17 mouse cellular contexts compared by ENCODE assay signal in the genomic region with DNA sequence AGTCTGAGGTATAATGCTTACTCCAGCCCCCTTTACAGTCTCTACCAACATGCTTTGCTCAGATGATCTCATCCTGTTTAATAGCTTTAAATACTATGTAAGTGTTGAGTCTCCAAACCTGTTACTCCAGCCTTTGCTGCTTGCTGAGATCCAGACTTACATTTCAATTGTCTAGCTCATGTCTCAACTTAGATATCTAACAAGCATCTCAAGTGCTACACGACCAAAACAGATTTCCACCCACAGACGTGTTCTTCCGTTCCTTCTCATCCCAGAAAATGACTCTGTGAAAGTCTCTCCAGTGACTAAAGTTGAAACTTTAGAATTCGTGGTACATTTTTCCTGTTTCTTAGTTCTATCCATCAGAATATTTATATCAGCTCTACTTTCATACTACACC.
"Had no signal": no experiment of that assay in that cellular context is flagged by ENCODE, and none has a peak within 500 bp of the region (broad histone marks: within the 10 kb centered on the region; RNA-seq: fewer than 3 reads in every experiment).

No protein-coding gene starts in this region.

- DNase-seq: gastrocnemius, adult 2 months; gastrocnemius, postnatal 10 days; gastrocnemius, postnatal 25 days; heart, adult 18-20 months; heart, postnatal 10 days; heart, postnatal 4 days; kidney, adult 18-20 months; kidney, adult 8-10 months; kidney, postnatal 10 days; kidney, postnatal 25 days; kidney, postnatal 4 days; liver; liver, embryonic 13.5 days had no signal

- ATAC-seq: hindbrain, embryonic 16.5 days; inflammation-experienced regulatory T-cells, adult 6 months; intestine, embryonic 15.5 days; intestine, postnatal 0 days had no signal
